Mouse (Mus musculus) embryonic facial prominence, embryonic 11.5 days (tissue): Measurements from ENCODE around the gene Lig1. TPM values are rescaled to one million over a fixed set of nuclear protein-coding genes. Genes with fewer than 3 reads are reported as not detected.

Experiments
- ATAC-seq: fragments of 200-750 bp; cut with Nextera tagmentation; replicated peaks from 2 replicates; pipeline ENCODE4 v1.8.0; 2017; ENCODE audit warnings: low read depth; ENCODE audit not compliant: insufficient number of reproducible peaks, low FRiP score, low TSS enrichment
- DNase-seq: peaks from one replicate; pipeline ENCODE4 v3.0.0-alpha.2; 2015; ENCODE audit warnings: low spot score
- H3K27ac ChIP-seq: fragments of 300-500 bp; sonication (generic); replicated peaks from 2 replicates; pipeline ENCODE4 v1.5.1; 2014; ENCODE audit warnings: mild to moderate bottlenecking, low read depth, low read length, control low read depth
- H3K27me3 ChIP-seq: fragments of 300-500 bp; sonication (generic); 2 replicates; pipeline ENCODE4 v1.6.1; 2014; ENCODE audit warnings: mild to moderate bottlenecking, low read length, moderate library complexity, mixed read lengths; ENCODE audit not compliant: control insufficient read depth, insufficient read depth
- H3K36me3 ChIP-seq: fragments of 300-500 bp; sonication (generic); replicated peaks from 2 replicates; pipeline ENCODE4 v1.6.1; 2014; ENCODE audit warnings: low read depth, mild to moderate bottlenecking, low read length, moderate library complexity, mixed read lengths; ENCODE audit not compliant: control insufficient read depth, insufficient read depth
- H3K4me1 ChIP-seq: fragments of 300-500 bp; sonication (generic); 2 replicates; pipeline ENCODE4 v1.6.1; 2014; ENCODE audit warnings: low read length, mixed read lengths; ENCODE audit not compliant: control insufficient read depth, insufficient read depth
- H3K4me2 ChIP-seq: fragments of 300-500 bp; sonication (generic); 2 replicates; pipeline ENCODE4 v1.6.1; 2014; ENCODE audit warnings: low read depth, mild to moderate bottlenecking, control low read depth, low read length, moderate library complexity
- H3K4me3 ChIP-seq: fragments of 300-500 bp; sonication (generic); 2 replicates; pipeline ENCODE4 v1.5.1; 2014; ENCODE audit warnings: low read depth, low read length, control low read depth
- H3K9ac ChIP-seq: fragments of 300-500 bp; sonication (generic); replicated peaks from 2 replicates; pipeline ENCODE4 v1.6.1; 2014; ENCODE audit warnings: mild to moderate bottlenecking, control low read depth, low read length
- H3K9me3 ChIP-seq: fragments of 300-500 bp; sonication (generic); replicated peaks from 2 replicates; pipeline ENCODE4 v1.6.1; 2016; ENCODE audit warnings: mild to moderate bottlenecking, low read length, inconsistent platforms, mixed read lengths; ENCODE audit not compliant: control insufficient read depth
- WGBS: fragments of 180-500 bp; shearing (Covaris S2); extraction: QIAGEN DNeasy Blood & Tissue Kit; methylation state at CpG from one replicate; pipeline ENCODE4 v1.1.7; 2014; 5-methylcytosine and 5-hydroxymethylcytosine counted together
- polyA plus RNA-seq: library from polyadenylated mRNA; unstranded; fragments of >200 nt; fragmentation: Nextera tagmentation; extraction: Ambion mirVana; gene quantifications from 2 replicates; pipeline ENCODE4 v1.2.1, GENCODE M21; 2014

Lig1 gene
- polyA plus RNA-seq: 147 and 150 TPM in 2 replicates

- 97% methylated on average over 16 of the region's 16 CpGs for WGBS
- no peaks in the 10 kb centered on the region for H3K9me3 ChIP-seq
- peak within 1 kb of the TSS; percentile 57 for H3K4me3 ChIP-seq
- peaks cover 3% of the 10 kb centered on the region for H3K36me3 ChIP-seq
- peak within 1 kb of the TSS; percentile 83; the same call in 1 of the 2 replicates for H3K27ac ChIP-seq
- ATAC-seq (no peak), DNase-seq (no peak)
- no peaks in the 10 kb centered on the region for H3K4me1 ChIP-seq
- H3K9ac ChIP-seq: peak within 1 kb of the TSS; percentile 76
- no peaks in the 10 kb centered on the region for H3K27me3 ChIP-seq
- H3K4me2 ChIP-seq: peak within 1 kb of the TSS; percentile 46
Observed at GRCm38 (mm10) chr7:13277081-13277480, at the start of gene Lig1. Lig1 (plus strand) TSS chr7:13277283.

DNA sequence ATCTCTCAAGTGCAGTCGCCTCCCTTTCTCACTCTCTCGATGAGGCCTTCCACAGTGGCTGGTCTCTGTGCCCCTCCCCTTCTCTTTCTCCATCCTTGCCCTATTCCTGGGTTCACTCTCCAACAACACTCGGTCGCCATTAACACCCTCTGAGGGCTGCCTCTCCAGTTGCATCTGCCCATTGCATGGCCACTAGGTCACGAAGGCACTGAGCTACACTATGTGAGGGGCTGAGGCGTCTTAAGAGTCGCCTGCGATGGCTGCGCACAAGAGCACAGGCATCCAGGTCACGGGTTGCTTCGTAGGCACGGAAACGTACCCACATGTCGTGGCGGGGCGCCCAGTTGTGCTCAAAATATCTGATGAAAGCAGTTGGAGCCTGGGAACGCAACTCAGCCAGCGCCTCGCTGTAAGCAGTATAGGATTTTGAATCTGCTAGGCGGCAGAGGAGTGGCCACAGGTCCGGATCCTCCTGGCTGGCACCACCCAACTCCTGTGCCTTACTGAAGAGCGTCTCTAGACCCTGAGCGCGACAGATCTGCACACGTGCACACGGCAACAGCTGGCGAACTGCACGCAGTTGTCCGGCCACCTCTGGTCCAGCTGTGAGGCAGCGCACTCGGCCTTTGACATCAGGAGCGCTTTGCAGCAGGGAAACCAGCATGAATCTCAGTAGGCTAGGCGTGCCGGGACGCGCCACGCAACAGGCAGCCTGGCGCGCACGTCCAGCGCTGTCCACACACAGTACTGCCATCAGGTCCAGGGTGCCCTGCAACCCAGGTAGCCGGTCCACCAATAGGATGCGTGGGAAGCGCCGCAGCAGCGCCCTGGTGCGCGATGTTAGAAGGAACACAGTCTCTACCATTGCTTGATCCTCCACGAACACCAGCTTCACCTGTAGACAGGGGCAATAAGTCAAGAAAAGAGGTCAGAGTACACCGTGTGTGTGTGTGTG is 16.1 kb upstream of the Lig1 start:
- Histone ChIP-seq H3K4me2 (no peak overlapping the region), H3K27ac (no peak overlapping the region), H3K36me3 (no peaks in the 10 kb centered on the region), H3K4me1 (no peaks in the 10 kb centered on the region), H3K9ac (no peak overlapping the region), H3K9me3 (no peaks in the 10 kb centered on the region), H3K4me3 (no peak overlapping the region), H3K27me3 (no peaks in the 10 kb centered on the region)
- DNase-seq (no peak), ATAC-seq (peak; percentile 65)
- WGBS: 43% methylated on average over 50 of the region's 50 CpGs

- H3K27ac ChIP-seq: no peak overlapping the region
- no peak for ATAC-seq
- H3K9me3 ChIP-seq: no peaks in the 10 kb centered on the region
- H3K36me3 ChIP-seq: no peaks in the 10 kb centered on the region
- H3K4me3 ChIP-seq: no peak overlapping the region
- 77% methylated on average over 5 of the region's 5 CpGs for WGBS
- no peak overlapping the region for H3K9ac ChIP-seq
- no peak for DNase-seq
- no peaks in the 10 kb centered on the region for H3K27me3 ChIP-seq
- no peaks in the 10 kb centered on the region for H3K4me1 ChIP-seq
- no peak overlapping the region for H3K4me2 ChIP-seq
Observed at GRCm38 (mm10) chr7:13263851-13264250, 13.2 kb upstream of the Lig1 start.

DNA sequence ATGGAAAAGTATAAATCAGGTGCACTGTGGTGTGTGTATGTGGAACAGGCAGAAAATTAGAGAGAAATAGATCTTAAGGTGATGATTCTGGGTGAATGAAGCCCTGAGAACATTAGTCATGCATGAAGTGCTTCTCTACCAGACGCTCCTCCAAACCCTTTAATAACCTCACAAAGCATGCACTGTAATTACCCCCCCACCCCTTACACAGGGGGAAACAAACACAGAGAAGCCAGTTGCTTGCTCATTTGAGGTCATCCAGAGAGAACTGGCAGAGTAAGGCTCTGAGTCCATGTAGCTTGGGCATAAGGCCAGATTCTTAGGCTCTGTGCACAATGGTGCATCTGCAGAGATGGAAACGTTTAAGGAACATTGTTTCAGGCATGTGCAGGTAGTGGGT is 12.7 kb upstream of the Lig1 start:
- Histone ChIP-seq H3K36me3 (no peaks in the 10 kb centered on the region), H3K4me1 (no peaks in the 10 kb centered on the region), H3K27me3 (no peaks in the 10 kb centered on the region), H3K4me2 (no peak overlapping the region), H3K9ac (no peak overlapping the region), H3K4me3 (no peak overlapping the region), H3K9me3 (no peaks in the 10 kb centered on the region), H3K27ac (no peak overlapping the region)
- DNase-seq: no peak
- ATAC-seq: no peak
- WGBS: 79% methylated on average over 2 of the region's 2 CpGs

DNA sequence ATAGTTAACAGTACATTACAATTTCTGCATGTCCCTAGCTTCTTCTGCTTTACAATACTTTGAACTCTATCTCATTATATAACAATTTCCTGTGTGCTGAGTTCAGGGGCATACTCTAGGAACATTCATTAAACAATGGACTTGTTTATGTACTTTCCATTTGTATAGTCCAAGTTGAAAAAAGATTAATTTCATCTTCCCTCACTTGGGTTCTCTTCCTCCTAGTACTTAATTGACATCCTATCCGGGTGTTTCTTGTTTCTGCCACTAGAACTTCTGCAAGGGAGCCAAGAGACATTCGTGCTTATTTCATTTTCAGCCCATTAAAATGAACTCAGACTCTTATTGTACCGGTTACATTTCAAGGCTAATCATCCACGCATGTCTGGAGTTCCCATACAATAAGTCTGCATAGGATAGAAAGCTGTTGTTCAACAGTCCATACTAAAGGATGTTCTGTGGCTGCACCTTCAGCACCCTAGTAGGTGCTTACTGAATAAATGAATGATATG is 8.3 kb upstream of the Lig1 start:
- Histone ChIP-seq H3K4me1 (no peaks in the 10 kb centered on the region), H3K9ac (no peak overlapping the region), H3K9me3 (no peaks in the 10 kb centered on the region), H3K27me3 (no peaks in the 10 kb centered on the region), H3K4me2 (no peak overlapping the region), H3K4me3 (no peak overlapping the region), H3K27ac (no peak overlapping the region), H3K36me3 (no peaks in the 10 kb centered on the region)
- WGBS: 94% methylated on average over 4 of the region's 4 CpGs
- ATAC-seq (no peak), DNase-seq (no peak)

DNA sequence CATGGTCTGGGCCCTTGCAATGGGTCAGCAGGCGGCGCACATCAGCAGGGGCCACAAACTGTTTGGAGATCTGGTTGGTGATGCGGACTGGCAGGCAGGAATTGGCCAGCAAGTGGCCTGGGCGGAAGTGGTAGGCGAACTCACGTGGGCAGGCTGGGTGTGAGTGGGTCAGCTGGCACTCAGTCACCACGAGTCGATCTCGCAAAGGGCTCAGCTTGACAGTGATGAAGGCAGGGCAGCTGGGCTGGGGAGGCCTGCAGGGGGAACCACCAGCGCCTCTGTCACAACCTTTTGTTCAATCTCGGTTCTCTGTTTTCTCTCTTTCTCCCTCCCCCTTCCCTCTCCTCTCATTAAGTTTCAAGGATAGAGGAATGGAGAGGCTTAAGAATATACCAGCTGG is 7.7 kb upstream of the Lig1 start:
- Histone ChIP-seq H3K4me2 (no peak overlapping the region), H3K9ac (no peak overlapping the region), H3K4me3 (no peak overlapping the region), H3K9me3 (no peaks in the 10 kb centered on the region), H3K27ac (no peak overlapping the region), H3K27me3 (no peaks in the 10 kb centered on the region), H3K36me3 (no peaks in the 10 kb centered on the region; the same call in 1 of the 2 replicates), H3K4me1 (no peaks in the 10 kb centered on the region)
- no peak for ATAC-seq
- WGBS: 84% methylated on average over 11 of the region's 11 CpGs
- DNase-seq: no peak

DNA sequence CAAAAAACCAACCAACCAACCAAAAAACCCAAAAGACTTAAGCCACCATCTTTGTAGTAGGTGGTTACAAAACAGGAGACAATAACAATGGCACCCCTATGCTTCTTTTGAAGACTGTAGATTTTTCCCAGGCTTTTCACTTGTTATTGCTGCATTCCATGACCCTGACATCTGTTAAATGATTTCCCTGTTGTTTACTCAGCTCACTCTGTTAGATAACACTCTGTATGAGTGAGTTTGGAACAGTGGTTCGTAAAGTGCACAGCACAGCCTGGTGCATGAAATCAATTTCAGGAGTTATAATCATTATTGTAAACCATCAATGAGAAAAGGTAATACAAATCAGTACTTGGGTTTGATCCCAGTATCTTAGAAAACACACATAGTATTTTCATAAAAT is 5.4 kb upstream of the Lig1 start:
- ATAC-seq (no peak), DNase-seq (no peak)
- Histone ChIP-seq H3K36me3 (peaks cover 3% of the 10 kb centered on the region), H3K9me3 (no peaks in the 10 kb centered on the region), H3K27me3 (no peaks in the 10 kb centered on the region), H3K27ac (no peak overlapping the region), H3K4me1 (no peaks in the 10 kb centered on the region), H3K4me2 (no peak overlapping the region), H3K9ac (no peak overlapping the region), H3K4me3 (no peak overlapping the region)
- WGBS: 93% methylated on average over 1 of the region's 1 CpGs

DNA sequence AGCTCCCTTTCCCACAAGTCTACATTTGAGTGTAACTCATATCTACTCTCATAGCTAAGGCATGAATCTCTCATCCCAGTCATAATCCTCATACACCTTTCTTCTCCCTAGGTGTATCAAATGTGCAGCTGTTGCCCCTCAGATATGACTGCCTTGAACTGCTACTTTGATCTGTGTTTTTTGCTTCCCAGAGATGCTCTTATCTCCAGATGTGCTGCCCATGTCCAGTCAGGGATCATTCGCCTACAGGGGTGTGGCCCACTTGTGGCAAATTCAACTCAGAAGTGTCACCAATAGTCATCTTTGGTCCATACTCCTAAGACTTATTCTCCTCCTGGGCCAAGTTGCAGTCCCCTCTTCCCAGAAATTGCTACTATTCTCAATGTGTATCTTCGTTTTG is 750 bp downstream of the Lig1 start:
- no peak overlapping the region for H3K27ac ChIP-seq
- H3K4me1 ChIP-seq: no peaks in the 10 kb centered on the region
- peaks cover 3% of the 10 kb centered on the region for H3K36me3 ChIP-seq
- H3K9ac ChIP-seq: peak overlapping the region; percentile 76
- peak overlapping the region; percentile 46 for H3K4me2 ChIP-seq
- H3K9me3 ChIP-seq: no peaks in the 10 kb centered on the region
- no peaks in the 10 kb centered on the region for H3K27me3 ChIP-seq
- 32% methylated on average over 2 of the region's 2 CpGs for WGBS
- DNase-seq: no peak
- H3K4me3 ChIP-seq: peak overlapping the region; percentile 57
- ATAC-seq: no peak
